Mouse (Mus musculus) cortical plate, adult 2 months (tissue): ENCODE results near the gene Ctf2.

ENCODE experiments used
- CTCF ChIP-seq: fragments of 200-500 bp; IDR thresholded peaks from 2 replicates; pipeline ENCODE4 v1.5.1; 2011; ENCODE audit warnings: mild to moderate bottlenecking, control low read depth, low read length; ENCODE audit not compliant: insufficient read depth; ENCODE audit errors: extremely low read depth
- POLR2A ChIP-seq: fragments of 200-500 bp; IDR thresholded peaks from 2 replicates; pipeline ENCODE4 v1.6.1; 2011; ENCODE audit warnings: mild to moderate bottlenecking, low read length, control low read depth; ENCODE audit not compliant: insufficient read depth; ENCODE audit errors: extremely low read depth

DNA sequence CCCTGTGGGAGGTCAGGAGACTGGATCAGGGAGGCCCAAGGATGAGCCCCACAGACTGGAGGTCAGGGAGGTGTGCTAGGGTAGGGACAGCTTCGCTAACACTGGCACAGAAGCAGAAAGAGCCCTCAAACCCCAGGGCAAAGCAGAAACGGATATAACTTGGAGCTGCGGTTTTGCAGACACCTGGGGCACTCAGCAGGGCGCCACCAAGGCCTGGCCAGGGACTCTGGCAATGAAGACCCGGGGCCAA, 24.1 kb downstream of the Ctf2 start:
- no peak for TF ChIP-seq POLR2A
- no peak for TF ChIP-seq CTCF
